Mouse (Mus musculus) adrenal gland, adult 2 months (tissue): ENCODE results near the gene Elane. TPM values are rescaled to one million over a fixed set of nuclear protein-coding genes. Genes with fewer than 3 reads are reported as not detected.

Source experiments
- DNase-seq: peaks from one replicate; pipeline ENCODE4 v3.0.0; 2021
- polyA plus RNA-seq: library from polyadenylated mRNA; depleted of rRNA; stranded (reverse); fragments of >200 nt; gene quantifications from 2 replicates; pipeline ENCODE4 v1.2.3, GENCODE M21; 2012
- total RNA-seq, 2 experiments: library from RNA; stranded (reverse); gene quantifications; 2 replicates each; pipeline ENCODE4 v1.2.3; 2021

Gene Elane
- total and polyA plus RNA-seq, 3 experiments: 0.34 to 0.79 (median 0.49) TPM

- no peak for DNase-seq
Measured at GRCm38 (mm10) chr10:79881981-79882380, 4.1 kb upstream of the Elane start.

GRCm38 (mm10) chr10:79883297-79884084 lies 2.6 kb upstream of the Elane start:
- peak; percentile 81 for DNase-seq

GRCm38 (mm10) chr10:79884446-79884845 lies 1.6 kb upstream of the Elane start:
- DNase-seq: peak; percentile 89

GRCm38 (mm10) chr10:79884938-79885337 lies 1.1 kb upstream of the Elane start:
- DNase-seq: peak; percentile 78

GRCm38 (mm10) chr10:79886611-79887010 lies 564 bp downstream of the Elane start:
- DNase-seq: no peak

GRCm38 (mm10) chr10:79889386-79889785 lies 3.3 kb downstream of the Elane start:
- DNase-seq: peak; percentile 73

GRCm38 (mm10) chr10:79890670-79891069 lies 4.6 kb downstream of the Elane start, which contains the start of gene Cfd:
Gene Cfd (plus strand): TSS chr10:79890853.
- DNase-seq: no peak

GRCm38 (mm10) chr10:79892451-79893118 lies 6.5 kb downstream of the Elane start:
- peak; percentile 80 for DNase-seq

- DNase-seq: no peak
Measured at GRCm38 (mm10) chr10:79896306-79896705, 10.3 kb downstream of the Elane start.

GRCm38 (mm10) chr10:79896814-79897213 lies 10.8 kb downstream of the Elane start:
- peak; percentile 38 for DNase-seq

- DNase-seq: no peak
Measured at GRCm38 (mm10) chr10:79897316-79898245, 11.5 kb downstream of the Elane start.

- DNase-seq: no peak
Measured at GRCm38 (mm10) chr10:79900951-79901410, 14.9 kb downstream of the Elane start.

- DNase-seq: no peak
Measured at GRCm38 (mm10) chr10:79906712-79907111, 20.7 kb downstream of the Elane start.

GRCm38 (mm10) chr10:79907415-79907814 lies 21.4 kb downstream of the Elane start:
- no peak for DNase-seq

GRCm38 (mm10) chr10:79908167-79909091 lies 22.4 kb downstream of the Elane start, which contains the start of gene Med16:
Gene Med16 (minus strand): TSS chr10:79908923.
- DNase-seq: peak; percentile 97

- peak; percentile 59 for DNase-seq
Measured at GRCm38 (mm10) chr10:79909092-79909922, 23.3 kb downstream of the Elane start.

- no peak for DNase-seq
Measured at GRCm38 (mm10) chr10:79910556-79910955, 24.5 kb downstream of the Elane start, which contains the start of gene Gm26602. Gene Gm26602 (plus strand): TSS chr10:79910856.

GRCm38 (mm10) chr10:79912412-79912811 lies 26.4 kb downstream of the Elane start:
- no peak for DNase-seq

- no peak for DNase-seq
Measured at GRCm38 (mm10) chr10:79914131-79914947, 28.3 kb downstream of the Elane start.
